Mouse (Mus musculus) cerebellum, adult 2 months (tissue): Measurements from ENCODE around the gene Gzmg. TPM values are rescaled to one million over a fixed set of nuclear protein-coding genes. Genes with fewer than 3 reads are reported as not detected.
"Not testable (repeated sequence)": the region's sequence is repeated elsewhere in the genome, so short reads cannot be mapped to it uniquely, and the experiment has no call there.

Experiments used
- DNase-seq, 2 experiments: peaks; one replicate each; pipeline ENCODE4 v3.0.0; 2021
- H3K27ac ChIP-seq: fragments of 200-500 bp; 2 replicates; pipeline ENCODE4 v1.5.1; 2012; ENCODE audit warnings: low read length, control low read depth, inconsistent platforms; ENCODE audit not compliant: insufficient read depth
- H3K27me3 ChIP-seq: fragments of 200-500 bp; 2 replicates; pipeline ENCODE4 v1.6.1; 2012; ENCODE audit warnings: inconsistent platforms, mild to moderate bottlenecking, low read length, moderate library complexity; ENCODE audit not compliant: control insufficient read depth, insufficient read depth
- H3K4me1 ChIP-seq: fragments of 200-500 bp; 2 replicates; pipeline ENCODE4 v1.6.1; 2011; ENCODE audit warnings: low read length; ENCODE audit not compliant: control insufficient read depth, insufficient read depth
- H3K4me3 ChIP-seq: fragments of 200-500 bp; replicated peaks from 2 replicates; pipeline ENCODE3; 2011; ENCODE audit warnings: mild to moderate bottlenecking, low read depth, low read length, control low read depth; ENCODE audit not compliant: insufficient read depth
- CTCF ChIP-seq: fragments of 200-500 bp; IDR thresholded peaks from 2 replicates; pipeline ENCODE4 v1.5.1; 2011; ENCODE audit warnings: low read depth, mild to moderate bottlenecking, control low read depth, low read length, moderate library complexity, borderline replicate concordance; ENCODE audit not compliant: insufficient read depth
- POLR2A ChIP-seq: fragments of 200-500 bp; IDR thresholded peaks from 2 replicates; pipeline ENCODE4 v1.6.1; 2011; ENCODE audit warnings: low read length, control low read depth, borderline replicate concordance; ENCODE audit not compliant: insufficient read depth
- WGBS: fragments of 180-500 bp; shearing (Covaris S2); methylation state at CpG from one replicate; pipeline ENCODE4 v1.1.7; 2018; 5-methylcytosine and 5-hydroxymethylcytosine counted together
- polyA plus RNA-seq: library from polyadenylated mRNA; depleted of rRNA; stranded (reverse); fragments of >200 nt; gene quantifications from 2 replicates; pipeline ENCODE4 v1.2.3, GENCODE M21; 2012; rRNA removed

Gzmg gene
- not detected in 2 replicates for polyA plus RNA-seq

DNA sequence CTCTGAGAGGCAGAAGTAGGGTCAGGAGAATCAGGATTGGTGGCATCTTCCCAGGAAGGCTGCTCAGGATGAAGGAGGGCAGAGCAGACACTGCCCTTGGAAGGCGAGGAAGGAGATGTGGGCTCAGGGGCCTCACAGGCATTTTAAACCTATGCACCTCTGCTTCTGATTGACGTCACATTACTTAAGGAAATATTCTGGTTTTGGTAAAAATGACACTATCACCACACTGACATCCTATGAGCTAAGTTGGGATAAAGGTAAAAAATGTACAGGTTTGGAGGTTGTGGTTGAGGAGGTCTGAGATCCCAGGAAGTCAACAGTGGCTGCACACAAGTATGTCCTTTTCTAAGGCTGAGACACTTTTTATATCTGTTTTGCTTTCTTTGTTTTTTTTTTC, at the start of gene Gzmg:
Gzmg (minus strand) TSS at position 101 of the 400 bp plus-strand sequence.
- DNase-seq, H3K27ac ChIP-seq, H3K4me1 ChIP-seq, H3K27me3 ChIP-seq, H3K4me3 ChIP-seq: not testable (repeated sequence)
- WGBS, result 92% methylated on average over 2 of the region's 2 CpGs

DNA sequence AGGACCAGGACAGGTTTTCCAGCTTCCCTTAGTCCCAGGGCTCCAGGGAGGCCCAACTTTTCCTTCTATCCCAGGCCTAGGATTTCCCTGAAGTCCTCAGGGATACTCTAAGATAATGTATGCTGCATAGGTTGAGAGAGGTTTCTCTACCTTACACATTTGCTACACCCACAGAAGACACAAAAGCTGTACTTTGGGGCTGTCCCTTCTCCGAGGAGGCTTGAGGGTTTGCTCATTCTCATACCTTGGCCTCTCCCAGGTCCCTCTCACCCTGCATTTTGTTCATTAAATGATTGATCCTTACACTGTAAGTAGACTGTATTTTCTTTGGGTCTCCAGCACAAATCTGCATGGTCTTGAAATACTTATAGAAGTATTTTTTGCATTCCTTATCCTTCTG, 46.2 kb upstream of the Gzmg start:
- Histone ChIP-seq H3K27ac (no peak overlapping the region), H3K4me3 (no peak overlapping the region), H3K27me3 (no peaks in the 10 kb centered on the region), H3K4me1 (no peaks in the 10 kb centered on the region)
- TF ChIP-seq POLR2A (no peak), CTCF (no peak)
- DNase-seq, result no peak
- 94% methylated on average over 1 of the region's 1 CpGs for WGBS

DNA sequence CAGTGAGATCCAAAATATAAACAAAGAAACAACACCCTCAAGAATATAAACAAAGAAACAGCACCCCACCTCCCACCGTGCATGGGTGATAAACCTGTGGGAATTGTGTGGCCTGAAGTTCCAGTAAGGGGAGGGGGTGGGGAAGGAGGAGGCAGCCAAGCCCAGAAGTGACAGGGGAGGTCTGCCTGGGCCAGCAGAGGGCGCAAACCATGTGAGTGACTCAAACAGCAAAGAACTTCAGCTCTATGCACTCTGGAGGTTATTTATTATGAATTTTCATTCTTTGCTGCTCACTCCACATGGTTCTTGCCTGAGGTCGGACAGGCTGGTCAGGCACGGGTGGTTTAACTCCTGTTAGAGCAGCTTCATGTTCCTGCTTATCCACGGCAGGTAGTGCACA, 45.6 kb upstream of the Gzmg start:
- 0 out of 2 replicates have a peak, but pooled peaks have one; percentile 9 for TF ChIP-seq CTCF
- H3K27ac ChIP-seq, H3K4me1 ChIP-seq, H3K27me3 ChIP-seq, H3K4me3 ChIP-seq, DNase-seq: not testable (repeated sequence)
- 48% methylated on average over 5 of the region's 5 CpGs for whole genome bisulfite sequencing

DNA sequence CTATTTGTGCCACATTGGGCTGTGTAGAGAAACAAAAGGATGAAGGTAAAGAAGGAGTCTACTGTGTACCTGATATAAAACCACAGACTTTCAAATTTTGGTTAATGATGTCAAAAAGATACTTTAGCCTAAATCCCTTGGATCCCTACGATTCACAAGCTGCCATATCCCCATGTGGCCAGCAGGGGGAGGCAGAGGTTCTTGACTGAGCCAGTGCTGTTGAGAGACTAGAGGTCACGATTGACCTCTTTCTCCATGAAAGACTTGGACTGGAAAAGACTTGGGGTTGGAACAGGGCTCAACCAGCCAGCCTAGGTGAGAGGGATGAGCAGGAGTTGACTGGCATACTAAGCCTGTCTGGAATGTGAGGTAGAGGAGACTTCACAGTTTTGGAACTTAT, 44.6 kb upstream of the Gzmg start:
- TF ChIP-seq POLR2A (no peak), CTCF (peak; percentile 86)
- H3K4me3 ChIP-seq, result no peak overlapping the region
- H3K27ac ChIP-seq, result no peak overlapping the region
- no peaks in the 10 kb centered on the region for H3K4me1 ChIP-seq
- 10% methylated on average over 2 of the region's 2 CpGs for WGBS
- H3K27me3 ChIP-seq, result no peaks in the 10 kb centered on the region
- DNase-seq, result peak; percentile 33 to 56

DNA sequence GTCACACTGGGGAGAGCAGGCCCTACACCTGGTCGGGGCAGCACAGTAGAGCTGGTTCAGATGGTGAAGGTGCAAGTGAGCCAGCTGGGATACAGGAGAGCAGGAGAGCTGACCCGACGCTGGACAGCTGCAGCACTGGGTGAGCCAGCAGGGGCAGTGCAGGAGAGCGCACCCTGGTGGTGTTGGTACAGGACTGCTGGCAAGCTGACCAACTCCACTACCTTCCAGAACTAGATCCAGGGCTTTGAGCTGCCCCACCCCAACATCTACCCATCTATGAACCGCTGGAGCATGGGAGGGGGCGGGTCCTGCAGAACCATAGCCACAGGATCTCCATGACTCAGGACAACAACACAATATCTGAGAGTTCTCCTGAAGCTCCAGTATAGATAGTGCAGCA, 27.6 kb upstream of the Gzmg start:
- no peaks in the 10 kb centered on the region for H3K27me3 ChIP-seq
- H3K4me3 ChIP-seq, result no peak overlapping the region
- no peaks in the 10 kb centered on the region for H3K4me1 ChIP-seq
- H3K27ac ChIP-seq, result no peak overlapping the region
- 55% methylated on average over 6 of the region's 6 CpGs for WGBS
- DNase-seq, result no peak
- no peak for TF ChIP-seq POLR2A
- 0 out of 2 replicates have a peak, but pooled peaks have one; percentile 5 for TF ChIP-seq CTCF

DNA sequence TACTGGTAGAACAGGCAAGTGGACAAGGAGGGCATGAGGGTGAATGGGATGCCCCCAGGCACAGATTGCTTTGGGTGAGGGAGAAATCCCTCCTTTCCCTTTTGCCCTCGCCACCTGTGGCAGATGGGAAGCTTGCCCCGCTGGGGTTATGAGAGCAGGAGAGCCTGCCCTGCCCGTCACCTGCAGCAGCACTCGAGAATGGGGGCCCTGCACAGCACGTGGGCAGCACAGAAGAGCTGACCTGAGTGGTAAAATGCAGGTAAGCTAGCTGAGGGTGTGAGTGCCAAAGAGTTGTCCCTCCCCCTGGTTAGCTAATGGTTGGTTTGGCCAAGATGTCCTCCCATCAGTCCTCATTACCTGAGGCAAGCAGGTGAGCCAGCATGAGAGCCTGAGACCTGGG, 27.1 kb upstream of the Gzmg start:
- WGBS, result 74% methylated on average over 5 of the region's 5 CpGs
- H3K27ac ChIP-seq, result no peak overlapping the region
- no peaks in the 10 kb centered on the region for H3K27me3 ChIP-seq
- no peak for DNase-seq
- H3K4me1 ChIP-seq, result no peaks in the 10 kb centered on the region
- TF ChIP-seq CTCF, result no peak
- H3K4me3 ChIP-seq, result no peak overlapping the region

DNA sequence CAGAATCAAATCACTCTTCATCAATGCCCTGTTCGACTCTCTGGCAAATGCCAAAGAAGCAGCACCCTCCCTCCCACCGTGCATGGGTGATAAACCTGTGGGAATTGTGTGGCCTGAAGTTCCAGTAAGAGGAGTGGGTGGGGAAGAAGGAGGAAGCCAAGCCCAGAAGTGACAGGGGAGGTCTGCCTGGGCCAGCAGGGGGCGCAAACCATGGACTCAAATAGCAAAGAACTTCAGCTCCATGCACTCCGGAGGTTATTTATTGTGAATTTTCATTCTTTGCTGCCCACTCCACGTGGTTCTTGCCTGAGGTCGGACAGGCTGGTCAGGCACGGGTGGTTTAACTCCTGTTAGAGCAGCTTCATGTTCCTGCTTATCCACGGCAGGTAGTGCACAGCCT, 18.3 kb upstream of the Gzmg start:
- H3K4me1 ChIP-seq, H3K4me3 ChIP-seq, H3K27ac ChIP-seq, DNase-seq, H3K27me3 ChIP-seq: not testable (repeated sequence)
- WGBS, result 28% methylated on average over 8 of the region's 8 CpGs
- TF ChIP-seq CTCF, result peak; percentile 38; the same call in 1 of the 2 replicates

DNA sequence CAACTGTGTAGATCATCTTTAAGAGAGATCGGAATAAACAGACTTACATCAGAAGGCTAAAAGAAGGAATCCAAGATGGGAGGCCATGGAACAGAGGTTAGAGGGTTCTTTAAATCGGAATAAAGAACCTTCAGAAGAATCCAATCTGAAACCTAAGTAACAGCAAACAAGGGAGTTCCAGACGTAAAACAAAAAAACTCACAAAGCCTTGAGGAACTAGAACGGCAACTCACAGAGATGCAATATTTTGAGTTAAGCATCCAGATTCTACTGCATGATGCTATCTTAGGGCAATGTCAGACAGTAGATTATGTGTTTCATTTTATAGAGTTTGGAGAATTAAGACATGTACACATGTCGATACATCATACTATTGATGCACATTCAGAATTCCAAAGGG, 15.1 kb upstream of the Gzmg start, which contains the start of gene Gzmn:
Gzmn (minus strand) TSS at position 101 of the 400 bp plus-strand sequence.
- WGBS, result 94% methylated on average over 5 of the region's 5 CpGs
- Histone ChIP-seq H3K27me3 (no peaks in the 10 kb centered on the region), H3K27ac (no peak within 1 kb of the TSS), H3K4me3 (no peak within 1 kb of the TSS), H3K4me1 (peaks cover 4% of the 10 kb centered on the region)
- DNase-seq, result no peak
- TF ChIP-seq CTCF (no peak), POLR2A (no peak)

DNA sequence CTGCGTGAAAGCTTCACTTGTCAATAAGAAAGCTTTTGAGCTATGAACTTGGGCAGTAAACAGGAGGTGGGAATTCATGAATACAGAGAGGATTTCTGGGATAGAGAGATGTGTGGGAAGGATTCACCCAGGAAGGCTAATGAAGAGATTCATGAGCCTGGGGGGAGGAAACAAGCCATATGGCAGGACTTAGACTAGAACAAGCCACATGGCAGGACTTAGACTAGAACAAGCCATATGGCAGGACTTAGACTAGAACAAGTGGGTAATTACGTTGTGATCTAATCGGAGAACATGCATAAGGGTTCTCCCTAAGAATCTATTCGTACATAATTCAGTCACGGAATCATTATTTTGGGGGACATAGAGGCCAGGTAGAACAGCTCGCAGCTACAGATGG, 14.0 kb upstream of the Gzmg start:
- peak in 1 of 2 experiments; percentile 28 for DNase-seq
- H3K27me3 ChIP-seq, result no peaks in the 10 kb centered on the region
- WGBS, result 37% methylated on average over 6 of the region's 6 CpGs

More for the DNA sequence above, 14.0 kb upstream of the Gzmg start:
- Histone ChIP-seq H3K4me3 (no peak overlapping the region), H3K27ac (no peak overlapping the region), H3K4me1 (peaks cover 4% of the 10 kb centered on the region)
- TF ChIP-seq CTCF (no peak), POLR2A (no peak)
